ENCODE assay signal across 8 mouse cellular contexts in genomic region chr2:173023371-173023851, GRCm38 (mm10). TPM values are rescaled to one million over a fixed set of nuclear protein-coding genes. Genes with fewer than 3 reads are reported as not detected.
DNase-seq lines count a peak whose midpoint lies in the region; ATAC-seq and TF ChIP-seq lines count a peak whose summit lies in the region.

No protein-coding gene starts in this region.

- no peak overlapping the region for H3K9ac ChIP-seq in lung, embryonic 16.5 days (ENCODE audit: low read length)
- H3K9ac ChIP-seq in limb, embryonic 13.5 days = peak overlapping the region; percentile 70
- 0 out of 2 replicates have a peak overlapping the region, but pooled peaks have one; percentile 71 for H3K9ac ChIP-seq in stomach, embryonic 14.5 days (replicated peaks; ENCODE audit: low read depth, low read length)

- peaks cover 67% of the 10 kb centered on the region for H3K4me1 ChIP-seq in lung, embryonic 16.5 days (replicated peaks; ENCODE audit: control insufficient read depth, insufficient read depth, low read length)
- H3K4me1 ChIP-seq in erythroblast, embryonic 14.5 days (ENCODE audit: control insufficient read depth) = peaks cover 81% of the 10 kb centered on the region
- peaks cover 71% of the 10 kb centered on the region for H3K4me1 ChIP-seq in limb, embryonic 13.5 days
- peaks cover 63% of the 10 kb centered on the region for H3K4me1 ChIP-seq in stomach, embryonic 14.5 days (ENCODE audit: control insufficient read depth, insufficient read depth, low read length)
- peaks cover 16% of the 10 kb centered on the region for H3K4me1 ChIP-seq in cerebellum, adult 2 months (ENCODE audit: control insufficient read depth, insufficient read depth, low read length)

- no peak overlapping the region for H3K27ac ChIP-seq in lung, embryonic 16.5 days (ENCODE audit: low read length)
- no peak overlapping the region for H3K27ac ChIP-seq in limb, embryonic 13.5 days
- no peak overlapping the region for H3K27ac ChIP-seq in stomach, embryonic 14.5 days (ENCODE audit: low read length)
- no peak overlapping the region for H3K27ac ChIP-seq in cerebellum, adult 2 months (ENCODE audit: insufficient read depth, low read length)

- WGBS in lung, embryonic 16.5 days = 62% methylated on average over 7 of the region's 7 CpGs
- WGBS in limb, embryonic 13.5 days = 89% methylated on average over 7 of the region's 7 CpGs
- WGBS in stomach, embryonic 14.5 days = 68% methylated on average over 7 of the region's 7 CpGs
- 85% methylated on average over 7 of the region's 7 CpGs for WGBS in cerebellum, adult 2 months

- no peak for DNase-seq in lung, adult 18-20 months
- DNase-seq in adrenal gland, postnatal 14 days = no peak
- DNase-seq in cerebellum, adult 2 months = no peak
- DNase-seq in layer of hippocampus, adult 9-11 months = no peak

- no peaks in the 10 kb centered on the region for H3K36me3 ChIP-seq in lung, embryonic 16.5 days (ENCODE audit: control insufficient read depth, insufficient read depth, low read length)
- peaks cover 66% of the 10 kb centered on the region for H3K36me3 ChIP-seq in erythroblast, embryonic 14.5 days (ENCODE audit: control insufficient read depth)
- H3K36me3 ChIP-seq in limb, embryonic 13.5 days = peaks cover 34% of the 10 kb centered on the region
- H3K36me3 ChIP-seq in stomach, embryonic 14.5 days (ENCODE audit: control insufficient read depth, insufficient read depth, low read length) = no peaks in the 10 kb centered on the region; the same call in 1 of the 2 replicates

- H3K4me3 ChIP-seq in lung, embryonic 16.5 days (ENCODE audit: low read length) = peak overlapping the region; percentile 73
- peak overlapping the region; percentile 68 for H3K4me3 ChIP-seq in erythroblast, embryonic 14.5 days (replicated peaks)
- H3K4me3 ChIP-seq in limb, embryonic 13.5 days = peak overlapping the region; percentile 74
- peak overlapping the region; percentile 81 for H3K4me3 ChIP-seq in stomach, embryonic 14.5 days (ENCODE audit: low read depth, low read length)
- H3K4me3 ChIP-seq in cerebellum, adult 2 months (replicated peaks; ENCODE audit: insufficient read depth, low read depth, low read length) = no peak overlapping the region

- H3K27me3 ChIP-seq in lung, embryonic 16.5 days (ENCODE audit: control insufficient read depth, insufficient read depth, low read depth, low read length) = peaks cover 3% of the 10 kb centered on the region
- H3K27me3 ChIP-seq in erythroblast, embryonic 14.5 days (ENCODE audit: control insufficient read depth) = no peaks in the 10 kb centered on the region; the same call in 1 of the 2 replicates
- H3K27me3 ChIP-seq in limb, embryonic 13.5 days = peaks cover 20% of the 10 kb centered on the region
- no peaks in the 10 kb centered on the region for H3K27me3 ChIP-seq in stomach, embryonic 14.5 days (ENCODE audit: control insufficient read depth, insufficient read depth, low read length)
- H3K27me3 ChIP-seq in cerebellum, adult 2 months (ENCODE audit: control insufficient read depth, insufficient read depth, low read length) = no peaks in the 10 kb centered on the region

- no peak for TF ChIP-seq POLR2A in cerebellum, adult 2 months (IDR thresholded peaks at IDR 0.05; ENCODE audit: borderline replicate concordance, insufficient read depth, low read length)

- TF ChIP-seq CTCF in cerebellum, adult 2 months (IDR thresholded peaks at IDR 0.05; ENCODE audit: borderline replicate concordance, insufficient read depth, low read depth, low read length) = no peak

- H3K4me2 ChIP-seq in lung, embryonic 16.5 days (ENCODE audit: low read depth, low read length) = peak overlapping the region; percentile 92
- peak overlapping the region; percentile 80 for H3K4me2 ChIP-seq in limb, embryonic 13.5 days (replicated peaks)
- H3K4me2 ChIP-seq in stomach, embryonic 14.5 days (replicated peaks; ENCODE audit: low read depth, low read length) = peak overlapping the region; percentile 68

- H3K9me3 ChIP-seq in lung, embryonic 16.5 days (ENCODE audit: control insufficient read depth, low read length) = no peaks in the 10 kb centered on the region
- H3K9me3 ChIP-seq in erythroblast, embryonic 14.5 days (ENCODE audit: control insufficient read depth, low read length) = peaks cover 4% of the 10 kb centered on the region
- H3K9me3 ChIP-seq in limb, embryonic 13.5 days = no peaks in the 10 kb centered on the region
- no peaks in the 10 kb centered on the region for H3K9me3 ChIP-seq in stomach, embryonic 14.5 days (ENCODE audit: control insufficient read depth, low read depth, low read length)

- ATAC-seq in lung, embryonic 16.5 days (ENCODE audit: low read depth) = no peak
- no peak for ATAC-seq in limb, embryonic 13.5 days (ENCODE audit: low FRiP score, low read depth)
- ATAC-seq in stomach, embryonic 14.5 days (ENCODE audit: insufficient number of reproducible peaks, insufficient read depth, low FRiP score, low read depth) = no peak

RNA-seq across cellular contexts. Expression of gene Rbm38, which starts 3.1 kb away (rescaled TPM):
- polyA plus RNA-seq in lung, embryonic 16.5 days (2015; fragmentation: Nextera tagmentation; extraction: Ambion mirVana) = 30.8 and 34.3 TPM in 2 replicates
- 548 and 594 TPM in 2 replicates for polyA plus RNA-seq in erythroblast, embryonic 14.5 days (2012)
- 28.3 and 29.0 TPM in 2 replicates for polyA plus RNA-seq in limb, embryonic 13.5 days (2015; fragmentation: Nextera tagmentation; extraction: Ambion mirVana)
- polyA plus RNA-seq in stomach, embryonic 14.5 days (2014; fragmentation: Nextera tagmentation; extraction: Ambion mirVana) = 35.6 and 37.9 TPM in 2 replicates
- 31.6 and 36.2 TPM in 2 replicates for total RNA-seq in adrenal gland, postnatal 14 days (2021)
- polyA plus RNA-seq in cerebellum, adult 2 months (2012; rRNA removed) = 9.0 and 10.1 TPM in 2 replicates

RNA-seq across cellular contexts. Expression of gene Rae1, which starts 23.5 kb away (rescaled TPM):
- polyA plus RNA-seq in lung, embryonic 16.5 days (2015; fragmentation: Nextera tagmentation; extraction: Ambion mirVana) = 104 and 109 TPM in 2 replicates
- 3.4 and 3.7 TPM in 2 replicates for polyA plus RNA-seq in erythroblast, embryonic 14.5 days (2012)
- polyA plus RNA-seq in limb, embryonic 13.5 days (2015; fragmentation: Nextera tagmentation; extraction: Ambion mirVana) = 148 and 155 TPM in 2 replicates
- 138 and 146 TPM in 2 replicates for polyA plus RNA-seq in stomach, embryonic 14.5 days (2014; fragmentation: Nextera tagmentation; extraction: Ambion mirVana)
- 55.3 and 65.0 TPM in 2 replicates for total RNA-seq in adrenal gland, postnatal 14 days (2021)
- 69.1 and 74.7 TPM in 2 replicates for polyA plus RNA-seq in cerebellum, adult 2 months (2012; rRNA removed)

RNA-seq across cellular contexts. Expression of gene Spo11, which starts 45.9 kb away (rescaled TPM):
- 0.21 and 0.30 TPM in 2 replicates for polyA plus RNA-seq in lung, embryonic 16.5 days (2015; fragmentation: Nextera tagmentation; extraction: Ambion mirVana)
- polyA plus RNA-seq in erythroblast, embryonic 14.5 days (2012) = 0.02 TPM in 1 of 2 replicates, not detected in the other
- polyA plus RNA-seq in limb, embryonic 13.5 days (2015; fragmentation: Nextera tagmentation; extraction: Ambion mirVana) = 1.4 and 1.5 TPM in 2 replicates
- 0.54 and 0.76 TPM in 2 replicates for polyA plus RNA-seq in stomach, embryonic 14.5 days (2014; fragmentation: Nextera tagmentation; extraction: Ambion mirVana)
- not detected in 2 replicates for total RNA-seq in adrenal gland, postnatal 14 days (2021)
- polyA plus RNA-seq in cerebellum, adult 2 months (2012; rRNA removed) = 0.21 and 0.27 TPM in 2 replicates

Comparison
In these comparisons a context has a peak if more than half of its experiments do, and no peak if none do; other contexts are left out.
1. RNA of gene Rbm38, which starts 3.1 kb away (polyA plus RNA-seq): 548 to 594 TPM in erythroblast, embryonic 14.5 days; 35.6 to 37.9 TPM in stomach, embryonic 14.5 days, 30.8 to 34.3 TPM in lung, embryonic 16.5 days, 28.3 to 29.0 TPM in limb, embryonic 13.5 days and 9.0 to 10.1 TPM in cerebellum, adult 2 months; every median in the first group is over 10 times any median in the second.
2. RNA of gene Rae1, which starts 23.5 kb away (polyA plus RNA-seq): 148 to 155 TPM in limb, embryonic 13.5 days, 138 to 146 TPM in stomach, embryonic 14.5 days, 104 to 109 TPM in lung, embryonic 16.5 days and 69.1 to 74.7 TPM in cerebellum, adult 2 months; 3.4 to 3.7 TPM in erythroblast, embryonic 14.5 days; every median in the first group is over 10 times any median in the second.
3. Peak in every context shown above with its lines, with median percentiles within 50 percentile points of each other: H3K4me2 ChIP-seq.